Mouse (Mus musculus) forelimb bud, embryonic 11.5 days (tissue): ENCODE data around the gene Lhcgr.
"Not testable (repeated sequence)": the region's sequence is repeated elsewhere in the genome, so short reads cannot be mapped to it uniquely, and the experiment has no call there.

Experiments used
- DNase-seq: peaks from one replicate; pipeline ENCODE4 v3.0.0-alpha.2; 2012; ENCODE audit warnings: low read depth, low spot score

The Lhcgr gene

GRCm38 (mm10) chr17:88791440-88792152 is at the start of gene Lhcgr:
Lhcgr (minus strand) TSS chr17:88791990.
- no peak for DNase-seq

GRCm38 (mm10) chr17:88817601-88818000 is 25.8 kb upstream of the Lhcgr start:
- no peak for DNase-seq

GRCm38 (mm10) chr17:88812943-88813342 is 21.2 kb upstream of the Lhcgr start:
- not testable (repeated sequence) for DNase-seq

GRCm38 (mm10) chr17:88810807-88811206 is 19.0 kb upstream of the Lhcgr start:
- DNase-seq, result no peak

GRCm38 (mm10) chr17:88806421-88806820 is 14.6 kb upstream of the Lhcgr start:
- no peak for DNase-seq

GRCm38 (mm10) chr17:88803441-88803840 is 11.7 kb upstream of the Lhcgr start:
- DNase-seq, result no peak

GRCm38 (mm10) chr17:88790680-88791079 is 1.1 kb downstream of the Lhcgr start:
- no peak for DNase-seq

- DNase-seq, result no peak
Measured at GRCm38 (mm10) chr17:88788392-88788791, 3.4 kb downstream of the Lhcgr start.

GRCm38 (mm10) chr17:88786881-88787280 is 4.9 kb downstream of the Lhcgr start:
- DNase-seq, result no peak

GRCm38 (mm10) chr17:88786385-88786784 is 5.4 kb downstream of the Lhcgr start:
- DNase-seq, result no peak

GRCm38 (mm10) chr17:88779148-88779547 is 12.6 kb downstream of the Lhcgr start:
- DNase-seq, result no peak

GRCm38 (mm10) chr17:88774103-88774526 is 17.7 kb downstream of the Lhcgr start:
- DNase-seq, result peak; percentile 21

GRCm38 (mm10) chr17:88770081-88770480 is 21.7 kb downstream of the Lhcgr start:
- DNase-seq, result no peak

GRCm38 (mm10) chr17:88769283-88769859 is 22.4 kb downstream of the Lhcgr start:
- DNase-seq, result no peak

- no peak for DNase-seq
Measured at GRCm38 (mm10) chr17:88766857-88767256, 24.9 kb downstream of the Lhcgr start.

- peak; percentile 53 for DNase-seq
Measured at GRCm38 (mm10) chr17:88764136-88764485, 27.7 kb downstream of the Lhcgr start.

- DNase-seq, result no peak
Measured at GRCm38 (mm10) chr17:88763396-88764135, 28.2 kb downstream of the Lhcgr start.

GRCm38 (mm10) chr17:88758003-88758437 is 33.8 kb downstream of the Lhcgr start:
- DNase-seq, result no peak

- DNase-seq, result no peak
Measured at GRCm38 (mm10) chr17:88755776-88756175, 36.0 kb downstream of the Lhcgr start.

- DNase-seq, result no peak
Measured at GRCm38 (mm10) chr17:88753472-88753857, 38.3 kb downstream of the Lhcgr start.

- peak; percentile 53 for DNase-seq
Measured at GRCm38 (mm10) chr17:88752827-88753471, 38.8 kb downstream of the Lhcgr start.

- DNase-seq, result no peak
Measured at GRCm38 (mm10) chr17:88749646-88750045, 42.1 kb downstream of the Lhcgr start.
